Mouse (Mus musculus): Measurements from ENCODE around the gene Adipor2.

Gene Adipor2

GRCm38 (mm10) chr6:119420357-119420756, 2.9 kb upstream of the Adipor2 start:
- DNase-seq: no peak

- no peak for DNase-seq
Observed at GRCm38 (mm10) chr6:119419412-119419811, 1.9 kb upstream of the Adipor2 start.

- DNase-seq: no peak
Observed at GRCm38 (mm10) chr6:119418392-119419251, 1.1 kb upstream of the Adipor2 start.

GRCm38 (mm10) chr6:119417821-119418220, 317 bp upstream of the Adipor2 start:
- DNase-seq: no peak

GRCm38 (mm10) chr6:119416643-119417042, 861 bp downstream of the Adipor2 start:
- no peak for DNase-seq

- DNase-seq: no peak
Observed at GRCm38 (mm10) chr6:119414262-119415043, 3.1 kb downstream of the Adipor2 start.

GRCm38 (mm10) chr6:119412588-119412987, 4.9 kb downstream of the Adipor2 start:
- DNase-seq: no peak

- DNase-seq: no peak
Observed at GRCm38 (mm10) chr6:119411511-119411910, 6.0 kb downstream of the Adipor2 start.

GRCm38 (mm10) chr6:119409766-119410165, 7.7 kb downstream of the Adipor2 start:
- no peak for DNase-seq

GRCm38 (mm10) chr6:119408582-119408981, 8.9 kb downstream of the Adipor2 start:
- DNase-seq: no peak

GRCm38 (mm10) chr6:119407818-119408217, 9.7 kb downstream of the Adipor2 start:
- DNase-seq: no peak

- DNase-seq: no peak
Observed at GRCm38 (mm10) chr6:119406528-119406927, 11.0 kb downstream of the Adipor2 start.

GRCm38 (mm10) chr6:119405310-119405709, 12.2 kb downstream of the Adipor2 start:
- DNase-seq: no peak

- DNase-seq: no peak
Observed at GRCm38 (mm10) chr6:119404854-119405253, 12.7 kb downstream of the Adipor2 start.

- DNase-seq: no peak
Observed at GRCm38 (mm10) chr6:119402976-119403375, 14.5 kb downstream of the Adipor2 start.

- DNase-seq: no peak
Observed at GRCm38 (mm10) chr6:119401545-119402304, 15.8 kb downstream of the Adipor2 start.

- DNase-seq: no peak
Observed at GRCm38 (mm10) chr6:119400649-119401048, 16.9 kb downstream of the Adipor2 start.

GRCm38 (mm10) chr6:119399371-119399770, 18.1 kb downstream of the Adipor2 start:
- no peak for DNase-seq

- no peak for DNase-seq
Observed at GRCm38 (mm10) chr6:119396309-119396634, 21.2 kb downstream of the Adipor2 start.

- no peak for DNase-seq
Observed at GRCm38 (mm10) chr6:119395421-119396308, 21.8 kb downstream of the Adipor2 start.

GRCm38 (mm10) chr6:119392836-119393235, 24.7 kb downstream of the Adipor2 start:
- no peak for DNase-seq

- no peak for DNase-seq
Observed at GRCm38 (mm10) chr6:119390728-119391127, 26.8 kb downstream of the Adipor2 start.
